Mouse (Mus musculus) CD4-positive helper T cell, adult 2 months (primary cell): ENCODE data around the gene Pex7.

Source experiments
- DNase-seq: peaks from one replicate; pipeline ENCODE4 v3.0.0-alpha.2; 2012; ENCODE audit warnings: low read depth, missing footprints, low spot score

Pex7 gene

GRCm38 (mm10) chr10:19877257-19877656 lies 30.2 kb downstream of the Pex7 start:
- DNase-seq = no peak

- no peak for DNase-seq
Measured at GRCm38 (mm10) chr10:19876669-19877068, 30.8 kb downstream of the Pex7 start.

- DNase-seq = no peak
Measured at GRCm38 (mm10) chr10:19875346-19875745, 32.1 kb downstream of the Pex7 start.

GRCm38 (mm10) chr10:19855597-19856306 lies 51.7 kb downstream of the Pex7 start:
- DNase-seq = no peak

- no peak for DNase-seq
Measured at GRCm38 (mm10) chr10:19853609-19854008, 53.9 kb downstream of the Pex7 start.

GRCm38 (mm10) chr10:19852776-19853175 lies 54.7 kb downstream of the Pex7 start:
- DNase-seq = no peak

GRCm38 (mm10) chr10:19850998-19851691 lies 56.3 kb downstream of the Pex7 start, which contains the start of gene Slc35d3:
Gene Slc35d3, minus strand, starts transcription at chr10:19851459.
- DNase-seq = peak; percentile 70

GRCm38 (mm10) chr10:19850544-19850997 lies 56.9 kb downstream of the Pex7 start:
- peak; percentile 40 for DNase-seq

- peak; percentile 11 for DNase-seq
Measured at GRCm38 (mm10) chr10:19849771-19850365, 57.6 kb downstream of the Pex7 start.

GRCm38 (mm10) chr10:19848928-19849770 lies 58.3 kb downstream of the Pex7 start:
- DNase-seq = no peak

GRCm38 (mm10) chr10:19839836-19840235 lies 67.7 kb downstream of the Pex7 start:
- DNase-seq = no peak

- DNase-seq = no peak
Measured at GRCm38 (mm10) chr10:19835887-19836710, 71.4 kb downstream of the Pex7 start.

GRCm38 (mm10) chr10:19834222-19834621 lies 73.3 kb downstream of the Pex7 start:
- DNase-seq = no peak

- no peak for DNase-seq
Measured at GRCm38 (mm10) chr10:19831072-19831849, 76.2 kb downstream of the Pex7 start.

GRCm38 (mm10) chr10:19820986-19821385 lies 86.5 kb downstream of the Pex7 start:
- no peak for DNase-seq

GRCm38 (mm10) chr10:19818723-19819355 lies 88.7 kb downstream of the Pex7 start:
- no peak for DNase-seq

GRCm38 (mm10) chr10:19815371-19815770 lies 92.1 kb downstream of the Pex7 start:
- no peak for DNase-seq

- DNase-seq = peak; percentile 43
Measured at GRCm38 (mm10) chr10:19811436-19812172, 95.9 kb downstream of the Pex7 start.

- DNase-seq = no peak
Measured at GRCm38 (mm10) chr10:19804763-19805162, 102.7 kb downstream of the Pex7 start.
